11 mouse cellular contexts compared by ENCODE assay signal in genomic region chr19:4498062-4498933, GRCm38 (mm10). TPM values are rescaled to one million over a fixed set of nuclear protein-coding genes. Genes with fewer than 3 reads are reported as not detected.
A peak's percentile ranks its signal among the peaks of the same experiment; 100 is the strongest.
DNase-seq lines count a peak whose midpoint lies in the region; ATAC-seq lines count a peak whose summit lies in the region.
"Had no signal": no experiment of that assay in that cellular context is flagged by ENCODE, and none has a peak within 500 bp of the region (broad histone marks: within the 10 kb centered on the region; RNA-seq: fewer than 3 reads in every experiment).

2010003K11Rik (minus strand) TSS chr19:4498583.

- H3K4me1 ChIP-seq in intestine, embryonic 14.5 days (replicated peaks; ENCODE audit: control insufficient read depth, insufficient read depth, low read length): 0 out of 2 replicates have a peak, but pooled peaks cover 2% of the 10 kb centered on the region
- peaks cover 4% of the 10 kb centered on the region for H3K4me1 ChIP-seq in midbrain, embryonic 15.5 days

- H3K27ac ChIP-seq in intestine, embryonic 14.5 days (ENCODE audit: low read depth): no peak within 1 kb of the TSS
- no peak within 1 kb of the TSS for H3K27ac ChIP-seq in midbrain, embryonic 15.5 days

- ATAC-seq in intestine, embryonic 14.5 days (replicated peaks; ENCODE audit: low FRiP score, low TSS enrichment, low read depth): no peak
- no peak for ATAC-seq in midbrain, embryonic 15.5 days (replicated peaks)

- H3K27me3 ChIP-seq in intestine, embryonic 14.5 days (replicated peaks; ENCODE audit: control insufficient read depth, insufficient read depth, low read length): no peaks in the 10 kb centered on the region
- H3K27me3 ChIP-seq in midbrain, embryonic 15.5 days (replicated peaks): no peaks in the 10 kb centered on the region
- H3K27me3 ChIP-seq: Patski had no signal

- WGBS in intestine, embryonic 14.5 days: 64% methylated on average over 16 of the region's 16 CpGs
- WGBS in midbrain, embryonic 15.5 days: 51% methylated on average over 16 of the region's 16 CpGs

- no peaks in the 10 kb centered on the region for H3K9me3 ChIP-seq in intestine, embryonic 14.5 days (ENCODE audit: control insufficient read depth, low read length)
- no peaks in the 10 kb centered on the region for H3K9me3 ChIP-seq in midbrain, embryonic 15.5 days

- H3K9ac ChIP-seq in intestine, embryonic 14.5 days (ENCODE audit: low read length): no peak within 1 kb of the TSS
- no peak within 1 kb of the TSS for H3K9ac ChIP-seq in midbrain, embryonic 15.5 days

- H3K4me3 ChIP-seq in intestine, embryonic 14.5 days (ENCODE audit: low read depth, low read length): no peak within 1 kb of the TSS
- no peak within 1 kb of the TSS for H3K4me3 ChIP-seq in midbrain, embryonic 15.5 days

- peak within 1 kb of the TSS; percentile 18; the same call in 1 of the 2 replicates for H3K4me2 ChIP-seq in intestine, embryonic 14.5 days (ENCODE audit: low read length)
- 0 out of 2 replicates have a peak within 1 kb of the TSS, but pooled peaks have one; percentile 10 for H3K4me2 ChIP-seq in midbrain, embryonic 15.5 days

- peak; percentile 45 for DNase-seq in kidney, adult 11 months
- DNase-seq in kidney, postnatal 10 days: no peak
- DNase-seq in adrenal gland, postnatal 14 days: peak; percentile 87
- no peak for DNase-seq in intestine, embryonic 14.5 days (ENCODE audit: low spot score)
- no peak for DNase-seq in thymus, postnatal 4 days
- no peak for DNase-seq in frontal cortex, postnatal 10 days (ENCODE audit: low spot score in 2 of 2)
- no peak for DNase-seq in right cerebral cortex, postnatal 36 days (ENCODE audit: low spot score in 2 of 2)

- H3K36me3 ChIP-seq in intestine, embryonic 14.5 days (ENCODE audit: control insufficient read depth, insufficient read depth, low read length): no peaks in the 10 kb centered on the region
- no peaks in the 10 kb centered on the region for H3K36me3 ChIP-seq in midbrain, embryonic 15.5 days (replicated peaks)

RNA-seq across cellular contexts. Expression of gene 2010003K11Rik, which starts in this region (rescaled TPM):
- 23.0 and 25.2 TPM in 2 replicates for total RNA-seq in adrenal gland, postnatal 14 days (2021)
- not detected in 2 replicates for polyA plus RNA-seq in intestine, embryonic 14.5 days (2014; fragmentation: Nextera tagmentation; extraction: Ambion mirVana)
- not detected in 2 replicates for polyA plus RNA-seq in midbrain, embryonic 15.5 days (2015; fragmentation: Nextera tagmentation; extraction: Ambion mirVana)
- total RNA-seq: heart, postnatal 4 days had no signal
- polyA plus RNA-seq: stomach, embryonic 14.5 days had no signal

Comparison
In these comparisons a context has a peak if more than half of its experiments do, and no peak if none do; other contexts are left out.
1. DNase-seq: peak in kidney, adult 11 months (single experiment) and adrenal gland, postnatal 14 days (single experiment); none in kidney, postnatal 10 days (single experiment), intestine, embryonic 14.5 days (single experiment), thymus, postnatal 4 days (single experiment), frontal cortex, postnatal 10 days (0 of 2) and right cerebral cortex, postnatal 36 days (0 of 2).